Mouse (Mus musculus): ENCODE measurements at regions not wholly inside any gene's neighbourhood (a gene's known extent, or its start where the extent isn't known, plus 50 kb on each side); places are given as distances from the start of the nearest gene placed in this dataset.

GRCm38 (mm10) chr13:96220763-96221162 lies 88.4 kb upstream of the Sv2c start:
- H3K9me3 ChIP-seq (ENCODE audit: control insufficient read depth, low read length): no peaks in the 10 kb centered on the region
- DNase-seq (ENCODE audit: low spot score) (no peak), ATAC-seq (ENCODE audit: insufficient read depth, low FRiP score, low TSS enrichment) (no peak)
- H3K4me3 ChIP-seq (ENCODE audit: low read depth, low read length): no peak overlapping the region
- WGBS: 75% methylated on average over 1 of the region's 1 CpGs
- H3K9ac ChIP-seq (ENCODE audit: low read length): no peak overlapping the region
- no peak overlapping the region for H3K27ac ChIP-seq (ENCODE audit: low read depth, low read length)
- H3K4me1 ChIP-seq (ENCODE audit: control insufficient read depth, insufficient read depth, low read length): no peaks in the 10 kb centered on the region
- no peaks in the 10 kb centered on the region for H3K27me3 ChIP-seq (ENCODE audit: control insufficient read depth, insufficient read depth, low read length)
- no peaks in the 10 kb centered on the region for H3K36me3 ChIP-seq (ENCODE audit: control insufficient read depth, insufficient read depth, low read length)
- H3K4me2 ChIP-seq (ENCODE audit: low read depth): no peak overlapping the region

GRCm38 (mm10) chr13:96215496-96215895 lies 83.1 kb upstream of the Sv2c start:
- Histone ChIP-seq H3K9me3 (ENCODE audit: control insufficient read depth, low read length) (no peaks in the 10 kb centered on the region), H3K4me3 (ENCODE audit: low read depth, low read length) (no peak overlapping the region), H3K27ac (ENCODE audit: low read depth, low read length) (no peak overlapping the region), H3K27me3 (ENCODE audit: control insufficient read depth, insufficient read depth, low read length) (no peaks in the 10 kb centered on the region), H3K36me3 (ENCODE audit: control insufficient read depth, insufficient read depth, low read length) (no peaks in the 10 kb centered on the region), H3K4me1 (ENCODE audit: control insufficient read depth, insufficient read depth, low read length) (no peaks in the 10 kb centered on the region), H3K9ac (ENCODE audit: low read length) (no peak overlapping the region), H3K4me2 (ENCODE audit: low read depth) (no peak overlapping the region)
- ATAC-seq (ENCODE audit: insufficient read depth, low FRiP score, low TSS enrichment) (no peak), DNase-seq (ENCODE audit: low spot score) (no peak)
- WGBS: 77% methylated on average over 4 of the region's 4 CpGs

GRCm38 (mm10) chr13:96215046-96215445 lies 82.7 kb upstream of the Sv2c start:
- Histone ChIP-seq H3K4me1 (ENCODE audit: control insufficient read depth, insufficient read depth, low read length) (no peaks in the 10 kb centered on the region), H3K27ac (ENCODE audit: low read depth, low read length) (no peak overlapping the region), H3K36me3 (ENCODE audit: control insufficient read depth, insufficient read depth, low read length) (no peaks in the 10 kb centered on the region), H3K4me3 (ENCODE audit: low read depth, low read length) (no peak overlapping the region), H3K4me2 (ENCODE audit: low read depth) (no peak overlapping the region), H3K9ac (ENCODE audit: low read length) (no peak overlapping the region), H3K9me3 (ENCODE audit: control insufficient read depth, low read length) (no peaks in the 10 kb centered on the region), H3K27me3 (ENCODE audit: control insufficient read depth, insufficient read depth, low read length) (no peaks in the 10 kb centered on the region)
- ATAC-seq (ENCODE audit: insufficient read depth, low FRiP score, low TSS enrichment) (no peak), DNase-seq (ENCODE audit: low spot score) (no peak)
- 77% methylated on average over 6 of the region's 6 CpGs for WGBS

GRCm38 (mm10) chr13:96206072-96206471 lies 73.7 kb upstream of the Sv2c start:
- Histone ChIP-seq H3K9ac (ENCODE audit: low read length) (no peak overlapping the region), H3K4me2 (ENCODE audit: low read depth) (no peak overlapping the region), H3K4me1 (ENCODE audit: control insufficient read depth, insufficient read depth, low read length) (no peaks in the 10 kb centered on the region), H3K27ac (ENCODE audit: low read depth, low read length) (no peak overlapping the region), H3K36me3 (ENCODE audit: control insufficient read depth, insufficient read depth, low read length) (no peaks in the 10 kb centered on the region), H3K27me3 (ENCODE audit: control insufficient read depth, insufficient read depth, low read length) (no peaks in the 10 kb centered on the region), H3K9me3 (ENCODE audit: control insufficient read depth, low read length) (no peaks in the 10 kb centered on the region), H3K4me3 (ENCODE audit: low read depth, low read length) (no peak overlapping the region)
- ATAC-seq (ENCODE audit: insufficient read depth, low FRiP score, low TSS enrichment): no peak
- no peak for DNase-seq (ENCODE audit: low spot score)
- WGBS: 76% methylated on average over 3 of the region's 3 CpGs

GRCm38 (mm10) chr13:96188618-96189017 lies 56.2 kb upstream of the Sv2c start:
- Histone ChIP-seq H3K27ac (ENCODE audit: low read depth, low read length) (no peak overlapping the region), H3K4me3 (ENCODE audit: low read depth, low read length) (no peak overlapping the region), H3K4me2 (ENCODE audit: low read depth) (no peak overlapping the region), H3K9me3 (ENCODE audit: control insufficient read depth, low read length) (no peaks in the 10 kb centered on the region), H3K27me3 (ENCODE audit: control insufficient read depth, insufficient read depth, low read length) (no peaks in the 10 kb centered on the region), H3K4me1 (ENCODE audit: control insufficient read depth, insufficient read depth, low read length) (no peaks in the 10 kb centered on the region), H3K9ac (ENCODE audit: low read length) (no peak overlapping the region), H3K36me3 (ENCODE audit: control insufficient read depth, insufficient read depth, low read length) (no peaks in the 10 kb centered on the region)
- 18% methylated on average over 4 of the region's 4 CpGs for WGBS
- ATAC-seq (ENCODE audit: insufficient read depth, low FRiP score, low TSS enrichment) (no peak), DNase-seq (ENCODE audit: low spot score) (no peak)

Measured in neural tube, embryonic 11.5 days (tissue).